Mouse (Mus musculus): Measurements from ENCODE around the gene Gart.
"Not testable (repeated sequence)": the region's sequence is repeated elsewhere in the genome, so short reads cannot be mapped to it uniquely, and the experiment has no call there.

Gene Gart

DNA sequence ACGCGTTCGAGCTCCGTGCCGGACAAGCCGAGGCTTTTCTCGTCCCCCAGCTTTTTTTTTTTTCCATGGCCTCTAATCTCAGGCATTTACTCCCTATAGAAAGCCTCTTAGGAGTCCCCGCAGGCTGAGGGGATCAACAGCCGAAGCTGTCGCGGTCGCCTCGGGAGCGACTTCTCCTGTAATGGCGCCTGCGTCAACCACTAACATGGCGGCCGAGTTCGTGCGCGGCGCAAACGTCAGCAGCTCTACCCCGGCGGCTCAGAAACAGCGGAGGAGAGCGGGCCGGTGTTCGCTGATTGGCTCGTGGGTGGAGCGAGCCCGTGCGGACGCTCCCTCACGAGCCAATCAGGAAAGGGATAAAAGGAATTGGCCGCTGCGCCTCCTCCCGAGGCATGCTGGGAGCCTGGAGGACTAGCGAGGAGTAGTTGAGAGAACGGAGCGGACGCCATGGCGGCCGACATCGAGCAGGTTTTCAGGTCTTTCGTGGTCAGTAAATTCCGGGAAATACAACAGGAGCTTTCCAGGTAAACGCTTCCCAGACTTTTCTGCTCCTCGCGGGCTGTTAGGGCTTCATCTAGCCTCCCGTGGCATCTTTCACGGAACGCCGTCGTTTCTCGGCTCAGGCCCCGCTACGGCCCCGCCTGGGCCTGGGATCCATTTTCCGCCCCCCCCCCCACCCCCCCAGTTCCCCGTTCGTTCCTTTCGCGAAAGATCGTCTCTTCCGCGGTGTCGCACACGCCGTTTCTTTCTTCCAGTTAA is 888 bp upstream of the Gart start, which contains the start of gene Son:
Gene Son (plus strand): TSS at position 46 of the 759 bp plus-strand sequence.
- DNase-seq (ENCODE audit: low spot score): peak; percentile 97

GRCm38 (mm10) chr16:91645995-91646602 is 653 bp downstream of the Gart start:
- DNase-seq (ENCODE audit: low spot score): no peak

DNA sequence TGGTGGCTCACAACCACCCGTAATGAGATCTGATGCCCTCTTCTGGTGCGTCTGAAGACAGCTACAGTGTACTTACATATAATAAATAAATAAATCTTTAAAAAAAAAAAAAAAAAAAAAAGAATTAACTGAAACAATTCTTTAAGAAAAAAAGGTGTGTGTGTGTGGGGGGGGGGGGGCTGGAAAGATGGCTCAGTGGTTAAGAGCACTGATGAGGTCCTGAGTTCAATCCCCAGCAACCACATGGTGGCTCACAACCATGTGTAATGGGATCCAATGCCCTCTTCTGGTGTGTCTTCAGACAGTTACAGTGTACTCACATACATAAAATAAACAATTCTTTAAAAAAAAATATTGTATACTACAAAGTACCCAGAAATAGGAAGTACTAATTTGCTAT is 1.3 kb downstream of the Gart start:
- DNase-seq (ENCODE audit: low spot score): not testable (repeated sequence)

- DNase-seq (ENCODE audit: low spot score): no peak
Observed at GRCm38 (mm10) chr16:91644901-91645300, 1.9 kb downstream of the Gart start.

DNA sequence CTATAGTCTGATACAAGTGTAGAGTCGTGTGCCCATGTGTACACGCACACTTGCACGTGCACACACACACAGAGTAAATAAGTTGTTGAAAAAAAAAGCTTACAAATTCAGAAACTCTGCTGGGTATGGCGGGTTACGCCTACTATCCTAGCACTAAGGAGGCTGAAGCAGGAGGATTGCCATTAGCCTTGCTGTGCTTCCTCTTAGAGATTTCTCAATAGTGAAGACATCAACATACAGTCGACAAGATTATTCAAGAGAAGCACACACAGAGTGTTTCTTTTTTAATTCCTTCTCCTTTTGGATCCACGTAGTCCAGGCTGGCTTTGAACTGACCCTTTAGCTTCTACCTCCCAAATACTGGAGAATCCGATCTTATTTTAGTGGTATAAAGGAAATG is 6.6 kb downstream of the Gart start:
- no peak for DNase-seq (ENCODE audit: low spot score)

GRCm38 (mm10) chr16:91639636-91640035 is 7.1 kb downstream of the Gart start:
- no peak for DNase-seq (ENCODE audit: low spot score)

- no peak for DNase-seq (ENCODE audit: low spot score)
Observed at GRCm38 (mm10) chr16:91639161-91639560, 7.6 kb downstream of the Gart start.

DNA sequence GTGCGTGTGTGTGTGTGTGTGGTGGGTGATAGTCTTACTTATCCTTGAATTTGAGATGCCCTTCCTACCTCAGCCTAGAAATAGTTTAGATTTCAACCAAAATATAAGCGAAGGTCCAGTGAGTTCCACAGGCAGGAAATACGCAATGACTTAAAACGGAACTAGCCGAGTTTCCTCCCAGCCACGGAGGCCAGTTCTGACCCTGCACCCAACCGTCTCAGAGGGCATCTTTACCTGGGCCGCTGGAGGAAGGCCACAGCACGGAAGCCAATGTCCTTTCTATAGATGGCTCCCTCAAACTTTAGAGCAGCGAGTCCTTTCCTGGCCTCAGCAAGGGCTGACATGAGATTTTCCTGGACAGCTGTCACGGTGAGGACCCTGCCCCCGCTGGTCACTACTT is 13.1 kb downstream of the Gart start:
- no peak for DNase-seq (ENCODE audit: low spot score)

- no peak for DNase-seq (ENCODE audit: low spot score)
Observed at GRCm38 (mm10) chr16:91632940-91633339, 13.8 kb downstream of the Gart start.

DNA sequence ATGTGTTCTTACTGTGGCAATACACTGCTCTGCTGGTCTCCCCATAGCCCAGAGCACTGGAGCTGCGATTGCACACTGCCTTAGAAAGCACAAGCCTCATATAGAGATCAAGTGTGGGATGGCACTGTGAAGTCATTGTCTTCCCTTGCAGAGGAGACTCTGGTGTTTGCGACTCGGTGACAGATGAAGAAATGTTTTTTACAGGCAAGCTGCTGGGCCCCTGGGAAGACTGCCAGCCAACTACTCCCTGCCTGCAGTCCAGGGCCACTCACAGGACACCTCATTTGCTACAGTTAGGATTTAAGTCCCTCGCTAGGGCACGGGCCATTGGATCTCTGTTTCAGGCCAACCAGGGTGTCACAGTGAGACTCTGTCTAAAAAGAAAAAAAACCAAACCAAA is 14.3 kb downstream of the Gart start:
- no peak for DNase-seq (ENCODE audit: low spot score)

GRCm38 (mm10) chr16:91630584-91630983 is 16.2 kb downstream of the Gart start:
- no peak for DNase-seq (ENCODE audit: low spot score)

- DNase-seq (ENCODE audit: low spot score): no peak
Observed at GRCm38 (mm10) chr16:91629749-91630148, 17.0 kb downstream of the Gart start.

GRCm38 (mm10) chr16:91628673-91629072 is 18.1 kb downstream of the Gart start:
- no peak for DNase-seq (ENCODE audit: low spot score)

- DNase-seq (ENCODE audit: low spot score): no peak
Observed at GRCm38 (mm10) chr16:91627831-91628230, 18.9 kb downstream of the Gart start.

- DNase-seq (ENCODE audit: low spot score): no peak
Observed at GRCm38 (mm10) chr16:91623074-91623473, 23.7 kb downstream of the Gart start.

GRCm38 (mm10) chr16:91620991-91621390 is 25.8 kb downstream of the Gart start:
- DNase-seq (ENCODE audit: low spot score): no peak

GRCm38 (mm10) chr16:91620185-91620584 is 26.6 kb downstream of the Gart start:
- no peak for DNase-seq (ENCODE audit: low spot score)

- DNase-seq (ENCODE audit: low spot score): peak; percentile 84
Observed at GRCm38 (mm10) chr16:91618511-91619501, 27.9 kb downstream of the Gart start, which contains the start of gene Dnajc28. Dnajc28 (minus strand) TSS chr16:91619026.

DNA sequence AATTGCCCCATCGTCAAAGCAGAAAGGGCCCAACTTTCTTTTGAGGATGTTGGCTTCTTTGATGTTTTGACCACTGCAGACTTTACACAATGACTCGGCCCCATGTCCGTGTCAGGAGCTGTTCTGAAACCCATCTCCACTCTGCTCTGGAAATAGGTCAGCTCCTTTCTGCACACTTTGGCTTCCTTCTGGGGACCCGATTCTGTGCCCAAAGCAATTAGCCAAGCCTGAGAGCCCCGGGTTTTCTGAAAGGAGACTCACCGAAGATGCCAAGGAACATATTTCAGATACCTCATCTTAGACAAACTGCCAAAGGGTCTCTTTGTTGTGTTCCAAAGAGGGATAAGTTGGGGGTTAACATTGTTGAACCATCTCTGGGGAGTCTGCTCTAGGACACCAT is 32.2 kb downstream of the Gart start:
- DNase-seq (ENCODE audit: low spot score): no peak

- DNase-seq (ENCODE audit: low spot score): no peak
Observed at GRCm38 (mm10) chr16:91612525-91612924, 34.2 kb downstream of the Gart start.

- no peak for DNase-seq (ENCODE audit: low spot score)
Observed at GRCm38 (mm10) chr16:91611248-91611647, 35.5 kb downstream of the Gart start.

DNA sequence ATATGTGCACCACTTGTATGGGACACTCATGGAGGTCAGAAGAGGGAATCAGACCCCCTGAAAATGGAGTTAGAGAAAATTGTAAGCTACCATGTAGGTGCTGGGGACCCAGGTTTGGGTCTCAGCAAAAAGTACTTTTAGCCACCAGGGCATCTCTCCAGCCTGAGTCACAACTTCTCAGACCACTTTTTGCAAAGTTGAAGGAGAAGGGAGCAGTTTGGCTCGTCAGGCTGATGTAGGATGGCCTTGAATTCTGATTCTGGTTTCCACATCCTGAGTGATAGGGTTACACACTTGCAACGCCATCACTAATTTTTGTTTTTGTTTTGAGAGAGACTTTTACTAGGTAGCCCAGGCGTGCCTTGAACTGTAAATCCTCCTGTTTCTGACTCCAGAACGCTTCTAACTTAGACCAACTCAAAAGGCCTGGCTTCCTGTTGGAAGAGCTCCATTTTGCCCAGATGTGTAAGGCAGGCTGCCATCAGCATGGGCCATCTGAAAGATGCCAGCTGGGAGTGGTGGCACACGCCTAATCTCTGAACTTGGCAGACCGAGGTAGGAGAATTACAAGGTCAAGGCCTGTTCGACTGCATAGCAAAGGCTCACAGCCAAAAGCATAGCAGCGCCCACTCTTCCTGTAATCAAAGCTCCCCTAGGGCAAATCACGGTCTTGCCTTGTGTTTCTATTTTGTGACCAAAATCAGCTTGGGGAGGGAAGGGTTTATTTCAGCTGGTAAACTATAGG is 37.1 kb downstream of the Gart start:
- DNase-seq (ENCODE audit: low spot score): no peak

Data from layer of hippocampus, adult 11-12 months (tissue).